Mouse (Mus musculus) bone marrow, adult 2 months (tissue): ENCODE measurements around the gene Tnip2.

Experiments
- CTCF ChIP-seq: fragments of 200-500 bp; IDR thresholded peaks from 2 replicates; pipeline ENCODE4 v1.5.1; 2011; ENCODE audit warnings: low read length, control low read depth; ENCODE audit not compliant: control insufficient read depth, insufficient read depth
- POLR2A ChIP-seq: fragments of 200-500 bp; IDR thresholded peaks from 2 replicates; pipeline ENCODE4 v1.6.1; 2011; ENCODE audit warnings: low read depth, mild to moderate bottlenecking, control low read depth, low read length, borderline replicate concordance; ENCODE audit not compliant: control insufficient read depth

DNA sequence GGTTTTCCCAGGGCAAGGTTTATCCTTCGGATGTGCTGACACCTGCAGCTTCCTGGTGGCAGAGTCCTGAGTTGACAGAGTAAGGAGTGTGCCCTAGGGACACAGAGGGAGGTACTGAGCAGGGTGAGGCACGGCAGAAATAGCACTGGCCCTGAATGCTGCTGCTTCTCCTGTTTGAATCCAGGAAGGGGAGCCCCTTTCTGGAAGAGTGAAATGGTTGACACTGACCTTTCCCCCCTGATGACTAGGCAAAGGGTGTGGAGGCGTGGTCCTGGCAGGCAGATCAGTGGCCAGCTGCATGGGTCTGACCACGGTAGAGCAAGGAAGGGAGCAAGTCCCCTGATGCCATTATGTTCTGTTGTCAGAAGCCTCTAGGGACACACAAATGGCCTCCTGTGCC lies 16.9 kb upstream of the Tnip2 start:
- no peak for TF ChIP-seq CTCF
- TF ChIP-seq POLR2A: no peak
